Mouse (Mus musculus) midbrain, embryonic 16.5 days (tissue): Measurements from ENCODE around the gene Dydc2. TPM values are rescaled to one million over a fixed set of nuclear protein-coding genes. Genes with fewer than 3 reads are reported as not detected.

ENCODE experiments used
- ATAC-seq: fragments of 200-750 bp; cut with Nextera tagmentation; 2 replicates; pipeline ENCODE4 v1.8.0; 2017; ENCODE audit warnings: moderate TSS enrichment
- H3K27ac ChIP-seq: fragments of 300-500 bp; sonication (generic); 2 replicates; pipeline ENCODE4 v1.5.1; 2014; ENCODE audit warnings: mild to moderate bottlenecking, low read length, mixed read lengths
- H3K27me3 ChIP-seq: fragments of 300-500 bp; sonication (generic); 2 replicates; pipeline ENCODE4 v1.6.1; 2014; ENCODE audit warnings: low read depth, low read length, mixed read lengths; ENCODE audit not compliant: control insufficient read depth, insufficient read depth
- H3K36me3 ChIP-seq: fragments of 300-500 bp; sonication (generic); 2 replicates; pipeline ENCODE4 v1.6.1; 2014; ENCODE audit warnings: mild to moderate bottlenecking, low read length, moderate library complexity, mixed read lengths; ENCODE audit not compliant: control insufficient read depth, insufficient read depth
- H3K4me1 ChIP-seq: fragments of 300-500 bp; sonication (generic); 2 replicates; pipeline ENCODE4 v1.6.1; 2014; ENCODE audit warnings: mild to moderate bottlenecking, low read length, mixed read lengths; ENCODE audit not compliant: control insufficient read depth, insufficient read depth
- H3K4me2 ChIP-seq: fragments of 300-500 bp; sonication (generic); 2 replicates; pipeline ENCODE4 v1.6.1; 2014; ENCODE audit warnings: mild to moderate bottlenecking, low read length, mixed read lengths
- H3K4me3 ChIP-seq: fragments of 300-500 bp; sonication (generic); 2 replicates; pipeline ENCODE4 v1.5.1; 2014; ENCODE audit warnings: low read depth, mild to moderate bottlenecking, low read length, moderate library complexity, mixed read lengths
- H3K9ac ChIP-seq: fragments of 300-500 bp; sonication (generic); 2 replicates; pipeline ENCODE4 v1.6.1; 2014; ENCODE audit warnings: low read depth, low read length, mixed read lengths
- H3K9me3 ChIP-seq: fragments of 300-500 bp; sonication (generic); replicated peaks from 2 replicates; pipeline ENCODE4 v1.6.1; 2014; ENCODE audit warnings: mild to moderate bottlenecking, low read length, mixed read lengths; ENCODE audit not compliant: control insufficient read depth, poor library complexity, severe bottlenecking
- WGBS: fragments of 180-500 bp; shearing (Covaris S2); extraction: QIAGEN DNeasy Blood & Tissue Kit; methylation state at CpG from one replicate; pipeline ENCODE4 v1.1.7; 2014; 5-methylcytosine and 5-hydroxymethylcytosine counted together
- polyA plus RNA-seq: library from polyadenylated mRNA; unstranded; fragments of >200 nt; fragmentation: Nextera tagmentation; extraction: Ambion mirVana; gene quantifications from 2 replicates; pipeline ENCODE4 v1.2.1, GENCODE M21; 2015

Dydc2 gene
- 1.2 and 1.4 TPM in 2 replicates for polyA plus RNA-seq

DNA sequence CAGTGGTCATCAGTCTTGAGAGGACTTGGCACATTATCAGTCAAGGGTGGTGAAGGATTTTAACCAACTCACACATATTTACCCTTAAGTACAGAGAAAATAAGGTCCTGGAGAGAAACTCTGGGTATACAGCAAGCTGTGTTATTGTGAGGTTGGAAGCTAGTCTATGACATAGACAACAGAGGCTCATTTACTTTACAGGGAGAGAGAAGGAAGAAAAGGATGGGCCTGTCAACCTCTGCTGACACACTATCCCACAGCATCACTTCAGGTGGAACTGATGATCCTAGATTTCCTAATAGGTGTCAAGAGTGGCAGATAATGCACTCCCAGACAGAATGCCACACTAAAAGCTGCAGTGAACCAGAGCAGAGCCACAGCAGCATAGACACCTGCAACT, at the start of gene Dydc2:
TSS of gene Dydc2 (minus strand) at position 101 of the 400 bp plus-strand sequence.
- Histone ChIP-seq H3K27ac (no peak within 1 kb of the TSS), H3K36me3 (no peaks in the 10 kb centered on the region), H3K4me3 (no peak within 1 kb of the TSS), H3K4me1 (no peaks in the 10 kb centered on the region), H3K9me3 (no peaks in the 10 kb centered on the region), H3K27me3 (no peaks in the 10 kb centered on the region), H3K9ac (no peak within 1 kb of the TSS), H3K4me2 (no peak within 1 kb of the TSS)
- no peak for ATAC-seq

- Histone ChIP-seq H3K4me2 (no peak overlapping the region), H3K36me3 (no peaks in the 10 kb centered on the region), H3K4me1 (no peaks in the 10 kb centered on the region), H3K9ac (no peak overlapping the region), H3K27me3 (no peaks in the 10 kb centered on the region), H3K9me3 (no peaks in the 10 kb centered on the region), H3K4me3 (no peak overlapping the region), H3K27ac (no peak overlapping the region)
- no peak for ATAC-seq
- 82% methylated on average over 3 of the region's 3 CpGs for WGBS
Observed at GRCm38 (mm10) chr14:41116271-41116670, 47.3 kb upstream of the Dydc2 start.

DNA sequence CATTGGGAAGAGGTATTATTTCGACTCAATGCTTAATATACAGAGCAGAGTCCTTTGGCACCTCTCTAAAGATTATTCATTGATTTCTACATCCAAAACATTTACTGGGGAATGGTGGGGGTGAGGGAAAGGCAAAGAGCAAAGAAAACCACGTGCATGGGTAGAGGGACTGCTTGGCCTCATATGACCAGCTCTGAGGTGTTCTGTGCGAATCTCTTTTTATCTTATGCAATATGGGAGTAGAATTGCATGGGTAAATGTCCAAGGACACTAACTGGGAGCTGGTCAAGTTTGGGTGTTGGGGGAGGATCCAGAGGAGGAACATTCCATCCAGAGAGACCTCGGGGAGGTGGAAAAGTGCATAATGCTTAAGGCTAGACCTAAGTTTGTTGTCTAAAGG, 43.9 kb upstream of the Dydc2 start:
- 81% methylated on average over 4 of the region's 4 CpGs for WGBS

GRCm38 (mm10) chr14:41111031-41111668, 42.1 kb upstream of the Dydc2 start:
- Histone ChIP-seq H3K27ac (no peak overlapping the region), H3K9ac (no peak overlapping the region), H3K4me2 (no peak overlapping the region), H3K36me3 (no peaks in the 10 kb centered on the region), H3K4me3 (no peak overlapping the region), H3K4me1 (no peaks in the 10 kb centered on the region), H3K27me3 (no peaks in the 10 kb centered on the region), H3K9me3 (no peaks in the 10 kb centered on the region)
- 93% methylated on average over 7 of the region's 7 CpGs for WGBS
- ATAC-seq: no peak

More for the DNA sequence above, 43.9 kb upstream of the Dydc2 start:
- H3K4me3 ChIP-seq: no peak overlapping the region
- H3K27ac ChIP-seq: no peak overlapping the region
- no peak for ATAC-seq
- H3K9ac ChIP-seq: no peak overlapping the region
- no peaks in the 10 kb centered on the region for H3K36me3 ChIP-seq
- no peaks in the 10 kb centered on the region for H3K9me3 ChIP-seq
- no peak overlapping the region for H3K4me2 ChIP-seq
- H3K27me3 ChIP-seq: no peaks in the 10 kb centered on the region
- no peaks in the 10 kb centered on the region for H3K4me1 ChIP-seq

GRCm38 (mm10) chr14:41104853-41105444, 35.9 kb upstream of the Dydc2 start, which contains the start of gene Mat1a:
Gene Mat1a (plus strand): TSS chr14:41105035.
- no peak within 1 kb of the TSS for H3K9ac ChIP-seq
- H3K4me2 ChIP-seq: no peak within 1 kb of the TSS
- H3K4me3 ChIP-seq: no peak within 1 kb of the TSS
- no peak within 1 kb of the TSS for H3K27ac ChIP-seq
- WGBS: 75% methylated on average over 10 of the region's 10 CpGs
- H3K36me3 ChIP-seq: no peaks in the 10 kb centered on the region
- H3K27me3 ChIP-seq: no peaks in the 10 kb centered on the region
- no peak for ATAC-seq
- H3K4me1 ChIP-seq: no peaks in the 10 kb centered on the region
- H3K9me3 ChIP-seq: no peaks in the 10 kb centered on the region

DNA sequence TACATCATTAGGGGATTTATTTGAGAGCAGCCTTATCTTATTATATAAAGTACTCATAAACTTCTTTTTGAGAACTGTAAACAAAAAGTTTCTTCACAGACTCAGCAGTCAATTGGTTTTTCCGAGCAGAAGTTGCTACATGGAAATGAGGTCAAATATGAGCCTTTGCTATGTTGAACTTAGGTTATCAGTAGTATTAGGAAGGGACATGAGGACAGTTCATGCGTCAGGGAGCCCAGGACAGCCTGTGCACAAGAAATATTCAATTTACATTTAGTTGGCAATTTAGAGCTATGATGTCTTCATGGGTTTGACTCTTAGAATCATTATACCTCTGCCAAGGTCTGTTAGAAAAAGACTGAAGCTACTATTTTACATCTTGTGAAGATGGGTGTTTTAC, 33.3 kb upstream of the Dydc2 start:
- 79% methylated on average over 2 of the region's 2 CpGs for WGBS
- H3K9me3 ChIP-seq: no peaks in the 10 kb centered on the region
- no peak overlapping the region for H3K9ac ChIP-seq
- H3K27me3 ChIP-seq: no peaks in the 10 kb centered on the region
- no peak overlapping the region for H3K4me3 ChIP-seq
- no peak for ATAC-seq
- H3K27ac ChIP-seq: no peak overlapping the region
- H3K36me3 ChIP-seq: no peaks in the 10 kb centered on the region
- no peak overlapping the region for H3K4me2 ChIP-seq
- no peaks in the 10 kb centered on the region for H3K4me1 ChIP-seq

DNA sequence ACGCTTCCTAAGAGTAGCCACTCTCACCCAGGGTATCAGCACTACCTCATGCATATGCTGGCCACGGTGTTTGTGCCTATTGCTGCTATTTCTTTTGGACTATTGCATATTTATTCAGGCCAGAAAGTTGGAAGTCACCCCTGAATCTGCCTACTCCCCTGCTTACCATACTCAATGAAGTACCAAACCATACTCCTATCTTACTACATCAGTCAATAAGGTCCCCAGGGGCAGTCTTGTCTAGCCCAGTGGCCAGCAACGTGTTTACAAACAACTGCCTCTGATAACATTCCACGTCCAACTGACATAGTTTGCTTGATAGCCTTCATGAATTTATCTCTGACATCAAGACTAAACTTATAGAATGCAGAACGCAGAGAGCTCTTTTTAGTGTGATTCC, 32.2 kb upstream of the Dydc2 start:
- Histone ChIP-seq H3K9ac (no peak overlapping the region), H3K4me2 (no peak overlapping the region), H3K4me3 (no peak overlapping the region), H3K9me3 (no peaks in the 10 kb centered on the region), H3K36me3 (no peaks in the 10 kb centered on the region), H3K27me3 (no peaks in the 10 kb centered on the region), H3K27ac (no peak overlapping the region), H3K4me1 (no peaks in the 10 kb centered on the region)
- WGBS: 85% methylated on average over 5 of the region's 5 CpGs
- ATAC-seq: no peak

- 88% methylated on average over 3 of the region's 3 CpGs for WGBS
- Histone ChIP-seq H3K4me2 (no peak overlapping the region), H3K9me3 (no peaks in the 10 kb centered on the region), H3K9ac (no peak overlapping the region), H3K4me1 (no peaks in the 10 kb centered on the region), H3K27me3 (no peaks in the 10 kb centered on the region), H3K36me3 (no peaks in the 10 kb centered on the region), H3K27ac (no peak overlapping the region), H3K4me3 (no peak overlapping the region)
- ATAC-seq: no peak
Observed at GRCm38 (mm10) chr14:41100712-41101111, 31.7 kb upstream of the Dydc2 start.

DNA sequence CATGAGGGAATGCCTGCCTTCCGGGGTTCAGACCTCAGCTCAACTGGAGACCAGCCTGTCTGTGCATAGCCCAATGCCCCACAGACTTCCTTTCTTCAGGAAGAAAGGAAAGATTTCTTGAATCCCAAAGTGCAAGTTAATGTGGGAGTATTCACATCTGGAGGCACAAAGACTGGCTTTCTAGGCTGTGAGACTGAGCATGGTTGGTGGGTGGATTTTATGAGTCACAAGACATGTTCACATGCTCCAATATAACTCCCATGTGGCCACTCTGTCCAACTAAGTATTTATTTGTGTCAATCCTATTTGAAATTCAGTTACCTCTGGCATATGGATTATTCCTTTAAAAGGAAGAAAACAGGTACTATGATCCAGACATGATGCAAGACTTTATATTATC, 29.7 kb upstream of the Dydc2 start:
- WGBS: 85% methylated on average over 1 of the region's 1 CpGs
- no peak for ATAC-seq
- H3K4me2 ChIP-seq: no peak overlapping the region

More for the DNA sequence above, 29.7 kb upstream of the Dydc2 start:
- no peak overlapping the region for H3K27ac ChIP-seq
- no peaks in the 10 kb centered on the region for H3K4me1 ChIP-seq
- H3K4me3 ChIP-seq: no peak overlapping the region
- no peak overlapping the region for H3K9ac ChIP-seq
- no peaks in the 10 kb centered on the region for H3K9me3 ChIP-seq
- H3K27me3 ChIP-seq: no peaks in the 10 kb centered on the region
- H3K36me3 ChIP-seq: no peaks in the 10 kb centered on the region
